Mouse (Mus musculus): ENCODE results near the gene Eif1ad. TPM values are rescaled to one million over a fixed set of nuclear protein-coding genes. Genes with fewer than 3 reads are reported as not detected.
"Not testable (repeated sequence)": the region's sequence is repeated elsewhere in the genome, so short reads cannot be mapped to it uniquely, and the experiment has no call there.

Eif1ad gene
- polyA plus RNA-seq, 1 experiment from 2014 or later: 49.4 TPM

- 5% methylated on average over 34 of the region's 34 CpGs for WGBS
- peak overlapping the region; percentile 77 for H3K4me2 ChIP-seq (ENCODE audit: low read depth, low read length)
- ATAC-seq (ENCODE audit: low read depth): peak; percentile 38; the same call in 1 of the 2 replicates
- no peaks in the 10 kb centered on the region for H3K27me3 ChIP-seq (ENCODE audit: control insufficient read depth, insufficient read depth, low read depth, low read length)
- peak overlapping the region; percentile 36 for H3K4me3 ChIP-seq (ENCODE audit: low read length)
- peak overlapping the region; percentile 59 for H3K9ac ChIP-seq (ENCODE audit: low read length)
- H3K9me3 ChIP-seq (ENCODE audit: control insufficient read depth, low read length): no peaks in the 10 kb centered on the region
- no peaks in the 10 kb centered on the region; the same call in 1 of the 2 replicates for H3K4me1 ChIP-seq (replicated peaks; ENCODE audit: control insufficient read depth, insufficient read depth, low read length)
- no peaks in the 10 kb centered on the region for H3K36me3 ChIP-seq (ENCODE audit: control insufficient read depth, insufficient read depth, low read length)
- no peak overlapping the region for H3K27ac ChIP-seq (ENCODE audit: low read length)
Observed at GRCm38 (mm10) chr19:5348526-5349501, 17.7 kb upstream of the Eif1ad start.

- Histone ChIP-seq H3K4me2 (ENCODE audit: low read depth, low read length) (peak within 1 kb of the TSS; percentile 77), H3K9ac (ENCODE audit: low read length) (peak within 1 kb of the TSS; percentile 59), H3K4me3 (ENCODE audit: low read length) (peak within 1 kb of the TSS; percentile 36)
- WGBS: 60% methylated on average over 6 of the region's 6 CpGs
- not testable (repeated sequence) for H3K9me3 ChIP-seq (ENCODE audit: control insufficient read depth, low read length); H3K36me3 ChIP-seq (ENCODE audit: control insufficient read depth, insufficient read depth, low read length); ATAC-seq (ENCODE audit: low read depth); H3K27ac ChIP-seq (ENCODE audit: low read length); H3K27me3 ChIP-seq (ENCODE audit: control insufficient read depth, insufficient read depth, low read depth, low read length); H3K4me1 ChIP-seq (replicated peaks; ENCODE audit: control insufficient read depth, insufficient read depth, low read length)
Observed at GRCm38 (mm10) chr19:5349502-5349873, 17.1 kb upstream of the Eif1ad start, which contains the start of gene Cst6. Gene Cst6, minus strand, starts transcription at chr19:5349574.

- H3K4me2 ChIP-seq (ENCODE audit: low read depth, low read length): no peak overlapping the region
- no peaks in the 10 kb centered on the region for H3K27me3 ChIP-seq (ENCODE audit: control insufficient read depth, insufficient read depth, low read depth, low read length)
- no peaks in the 10 kb centered on the region; the same call in 1 of the 2 replicates for H3K4me1 ChIP-seq (replicated peaks; ENCODE audit: control insufficient read depth, insufficient read depth, low read length)
- H3K9me3 ChIP-seq (ENCODE audit: control insufficient read depth, low read length): no peaks in the 10 kb centered on the region
- no peaks in the 10 kb centered on the region for H3K36me3 ChIP-seq (ENCODE audit: control insufficient read depth, insufficient read depth, low read length)
- no peak overlapping the region for H3K4me3 ChIP-seq (ENCODE audit: low read length)
- ATAC-seq (ENCODE audit: low read depth): no peak
- no peak overlapping the region for H3K27ac ChIP-seq (ENCODE audit: low read length)
- 71% methylated on average over 2 of the region's 2 CpGs for WGBS
- no peak overlapping the region for H3K9ac ChIP-seq (ENCODE audit: low read length)
Observed at GRCm38 (mm10) chr19:5353609-5354008, 12.9 kb upstream of the Eif1ad start.

GRCm38 (mm10) chr19:5356080-5356479, 10.5 kb upstream of the Eif1ad start:
- no CpG with 5 or more reads among the region's 1 CpGs for WGBS
- H3K4me2 ChIP-seq (ENCODE audit: low read depth, low read length): no peak overlapping the region
- no peak overlapping the region for H3K27ac ChIP-seq (ENCODE audit: low read length)
- H3K27me3 ChIP-seq (ENCODE audit: control insufficient read depth, insufficient read depth, low read depth, low read length): no peaks in the 10 kb centered on the region
- H3K9ac ChIP-seq (ENCODE audit: low read length): no peak overlapping the region
- no peak for ATAC-seq (ENCODE audit: low read depth)
- no peaks in the 10 kb centered on the region for H3K36me3 ChIP-seq (ENCODE audit: control insufficient read depth, insufficient read depth, low read length)
- H3K4me3 ChIP-seq (ENCODE audit: low read length): no peak overlapping the region
- H3K4me1 ChIP-seq (replicated peaks; ENCODE audit: control insufficient read depth, insufficient read depth, low read length): no peaks in the 10 kb centered on the region
- H3K9me3 ChIP-seq (ENCODE audit: control insufficient read depth, low read length): no peaks in the 10 kb centered on the region

GRCm38 (mm10) chr19:5362186-5362585, 4.4 kb upstream of the Eif1ad start:
- Histone ChIP-seq H3K4me2 (ENCODE audit: low read depth, low read length) (no peak overlapping the region), H3K27me3 (ENCODE audit: control insufficient read depth, insufficient read depth, low read depth, low read length) (no peaks in the 10 kb centered on the region), H3K9ac (ENCODE audit: low read length) (no peak overlapping the region), H3K4me3 (ENCODE audit: low read length) (no peak overlapping the region), H3K4me1 (replicated peaks; ENCODE audit: control insufficient read depth, insufficient read depth, low read length) (peaks cover 6% of the 10 kb centered on the region), H3K36me3 (ENCODE audit: control insufficient read depth, insufficient read depth, low read length) (peaks cover 13% of the 10 kb centered on the region), H3K9me3 (ENCODE audit: control insufficient read depth, low read length) (no peaks in the 10 kb centered on the region), H3K27ac (ENCODE audit: low read length) (no peak overlapping the region)
- no peak for ATAC-seq (ENCODE audit: low read depth)
- WGBS: 87% methylated on average over 2 of the region's 2 CpGs

DNA sequence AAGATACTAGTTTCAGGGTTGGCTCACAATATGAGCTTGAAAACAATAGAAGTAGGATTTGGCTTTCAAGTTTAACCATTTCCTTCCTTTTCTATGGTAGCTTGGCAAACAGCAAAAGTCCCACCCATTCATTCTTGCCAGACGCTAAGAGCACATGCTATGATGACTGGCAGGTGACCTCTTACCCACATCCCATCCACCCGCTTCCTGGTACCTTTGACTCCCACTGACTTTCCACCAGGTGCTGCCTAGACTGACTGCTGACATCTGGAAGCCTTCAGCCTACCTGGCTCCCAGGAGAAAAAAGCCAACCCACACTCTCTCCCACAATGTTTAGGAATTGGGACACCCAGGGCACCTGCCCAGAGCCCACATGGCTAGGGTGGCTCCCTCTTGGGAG, 2.4 kb upstream of the Eif1ad start:
- no peaks in the 10 kb centered on the region for H3K27me3 ChIP-seq (ENCODE audit: control insufficient read depth, insufficient read depth, low read depth, low read length)
- no peak for ATAC-seq (ENCODE audit: low read depth)
- no peak overlapping the region for H3K4me3 ChIP-seq (ENCODE audit: low read length)
- no peak overlapping the region for H3K27ac ChIP-seq (ENCODE audit: low read length)
- H3K9me3 ChIP-seq (ENCODE audit: control insufficient read depth, low read length): no peaks in the 10 kb centered on the region
- no peak overlapping the region for H3K4me2 ChIP-seq (ENCODE audit: low read depth, low read length)
- H3K36me3 ChIP-seq (ENCODE audit: control insufficient read depth, insufficient read depth, low read length): peaks cover 19% of the 10 kb centered on the region
- 85% methylated on average over 2 of the region's 2 CpGs for WGBS
- H3K9ac ChIP-seq (ENCODE audit: low read length): no peak overlapping the region
- H3K4me1 ChIP-seq (replicated peaks; ENCODE audit: control insufficient read depth, insufficient read depth, low read length): peaks cover 14% of the 10 kb centered on the region

DNA sequence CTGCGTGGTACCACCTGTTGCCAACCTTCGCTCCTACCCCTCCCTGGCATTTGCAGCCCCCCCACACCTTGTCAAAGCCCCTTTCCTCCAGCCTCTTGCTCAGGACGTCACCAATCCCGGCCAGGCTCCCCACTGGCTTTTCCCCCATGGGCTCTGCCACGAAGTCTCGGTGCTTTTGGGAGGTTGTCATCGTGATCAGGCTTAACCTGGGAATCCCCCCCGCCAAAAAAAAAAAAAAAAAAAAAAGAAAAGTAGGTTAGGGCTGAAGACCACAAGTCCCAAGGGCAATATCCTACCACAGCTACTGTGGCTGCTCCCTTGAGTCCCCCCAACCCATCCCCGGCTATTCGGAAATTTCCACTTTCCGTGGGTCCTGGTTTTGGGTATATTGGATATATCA, 790 bp upstream of the Eif1ad start:
- Histone ChIP-seq H3K4me2 (ENCODE audit: low read depth, low read length) (peak overlapping the region; percentile 87), H3K27me3 (ENCODE audit: control insufficient read depth, insufficient read depth, low read depth, low read length) (no peaks in the 10 kb centered on the region), H3K9me3 (ENCODE audit: control insufficient read depth, low read length) (no peaks in the 10 kb centered on the region), H3K4me1 (replicated peaks; ENCODE audit: control insufficient read depth, insufficient read depth, low read length) (peaks cover 14% of the 10 kb centered on the region), H3K27ac (ENCODE audit: low read length) (no peak overlapping the region), H3K36me3 (ENCODE audit: control insufficient read depth, insufficient read depth, low read length) (peaks cover 32% of the 10 kb centered on the region), H3K4me3 (ENCODE audit: low read length) (peak overlapping the region; percentile 92), H3K9ac (ENCODE audit: low read length) (peak overlapping the region; percentile 92)
- ATAC-seq (ENCODE audit: low read depth): no peak
- 14% methylated on average over 11 of the region's 11 CpGs for WGBS

DNA sequence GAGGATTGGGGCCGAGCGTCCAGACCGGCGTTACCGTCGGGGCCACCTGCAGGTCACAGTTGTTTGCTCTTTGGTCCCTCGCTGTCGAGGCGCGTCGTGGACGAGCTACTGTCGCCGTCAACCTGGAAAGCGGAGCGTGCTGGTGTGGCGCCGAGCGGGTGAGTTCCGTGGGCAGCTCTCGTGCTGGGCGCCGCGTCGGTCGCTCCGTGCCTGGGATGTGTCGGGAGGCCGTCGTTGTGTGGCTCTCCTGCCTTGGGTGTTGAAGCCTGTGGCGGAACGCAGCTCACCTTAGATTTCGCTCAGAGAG, 465 bp downstream of the Eif1ad start, which contains the start of gene Banf1:
Gene Banf1 (minus strand): TSS at position 116 of the 307 bp plus-strand sequence.
- WGBS: 0% methylated on average over 33 of the region's 33 CpGs
- no peak for ATAC-seq (ENCODE audit: low read depth)
- Histone ChIP-seq H3K4me1 (replicated peaks; ENCODE audit: control insufficient read depth, insufficient read depth, low read length) (peaks cover 14% of the 10 kb centered on the region), H3K27me3 (ENCODE audit: control insufficient read depth, insufficient read depth, low read depth, low read length) (no peaks in the 10 kb centered on the region), H3K9me3 (ENCODE audit: control insufficient read depth, low read length) (no peaks in the 10 kb centered on the region), H3K9ac (ENCODE audit: low read length) (peak within 1 kb of the TSS; percentile 92), H3K4me2 (ENCODE audit: low read depth, low read length) (peak within 1 kb of the TSS; percentile 87), H3K27ac (ENCODE audit: low read length) (peak within 1 kb of the TSS; percentile 97), H3K4me3 (ENCODE audit: low read length) (peak within 1 kb of the TSS; percentile 92), H3K36me3 (ENCODE audit: control insufficient read depth, insufficient read depth, low read length) (peaks cover 40% of the 10 kb centered on the region)

- no peaks in the 10 kb centered on the region for H3K9me3 ChIP-seq (ENCODE audit: control insufficient read depth, low read length)
- peak overlapping the region; percentile 92 for H3K9ac ChIP-seq (ENCODE audit: low read length)
- H3K36me3 ChIP-seq (ENCODE audit: control insufficient read depth, insufficient read depth, low read length): peaks cover 44% of the 10 kb centered on the region
- H3K4me3 ChIP-seq (ENCODE audit: low read length): peak overlapping the region; percentile 92
- H3K4me1 ChIP-seq (replicated peaks; ENCODE audit: control insufficient read depth, insufficient read depth, low read length): peaks cover 14% of the 10 kb centered on the region
- H3K4me2 ChIP-seq (ENCODE audit: low read depth, low read length): peak overlapping the region; percentile 87
- 9% methylated on average over 11 of the region's 11 CpGs for WGBS
- ATAC-seq (ENCODE audit: low read depth): no peak
- no peaks in the 10 kb centered on the region for H3K27me3 ChIP-seq (ENCODE audit: control insufficient read depth, insufficient read depth, low read depth, low read length)
- peak overlapping the region; percentile 97 for H3K27ac ChIP-seq (ENCODE audit: low read length)
Observed at GRCm38 (mm10) chr19:5367455-5367854, 914 bp downstream of the Eif1ad start.

Data from lung, embryonic 16.5 days (tissue).